Mouse (Mus musculus) c-Kit-positive CD71-negative TER-119-negative erythroid progenitor cells, embryonic 14.5 days (primary cell): ENCODE results near the gene Hs3st3a1.

ENCODE experiments used
- DNase-seq: peaks from one replicate; pipeline ENCODE4 v3.0.0-alpha.2; 2013; ENCODE audit warnings: low read depth

Gene Hs3st3a1

DNA sequence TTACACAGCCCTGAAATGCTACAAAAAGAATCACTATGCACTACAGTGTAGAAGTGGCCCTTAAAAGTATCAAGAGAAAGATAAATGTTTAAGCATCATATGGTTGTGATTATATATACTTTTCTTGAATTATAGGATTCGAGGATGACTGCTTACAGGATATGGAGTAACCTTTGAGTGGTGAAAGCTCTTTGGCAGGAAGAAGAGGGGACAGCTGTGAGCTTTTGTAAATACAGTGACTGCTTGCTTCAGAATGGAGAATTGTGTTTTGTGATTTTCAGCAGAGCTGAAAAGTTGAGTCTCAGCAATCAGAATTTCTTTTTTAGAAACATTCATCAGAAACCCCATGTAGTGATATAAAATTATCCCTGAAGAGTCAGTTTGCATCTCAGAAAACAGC is 124.3 kb downstream of the Hs3st3a1 start:
- no peak for DNase-seq

GRCm38 (mm10) chr11:64560471-64560870 is 125.3 kb downstream of the Hs3st3a1 start:
- DNase-seq: no peak

DNA sequence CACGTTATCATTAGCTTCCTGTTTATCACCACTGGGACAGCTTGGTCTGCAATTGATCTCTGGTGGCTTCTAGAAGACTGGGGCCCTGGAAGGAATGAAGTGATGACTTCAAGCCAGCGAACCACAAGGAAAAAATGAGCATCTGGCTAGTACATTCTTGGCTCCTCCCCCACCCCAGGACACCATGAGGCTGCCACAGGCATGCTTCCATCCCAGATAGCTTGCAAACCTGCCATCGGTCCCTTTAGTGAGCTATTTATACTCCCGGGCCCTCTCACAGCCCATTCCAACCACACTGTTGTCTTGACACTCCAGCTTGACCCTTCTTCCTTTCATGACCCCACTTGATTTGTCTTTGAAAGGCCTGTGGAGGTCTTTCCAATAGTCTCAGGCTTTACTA is 127.6 kb downstream of the Hs3st3a1 start:
- DNase-seq: no peak
